Mouse (Mus musculus) heart, embryonic 11.5 days (tissue): ENCODE measurements around the gene Tigar. TPM values are rescaled to one million over a fixed set of nuclear protein-coding genes. Genes with fewer than 3 reads are reported as not detected.

Experiments
- ATAC-seq: fragments of 200-750 bp; cut with Nextera tagmentation; replicated peaks from 2 replicates; pipeline ENCODE4 v1.8.0; 2017; ENCODE audit warnings: moderate library complexity; ENCODE audit not compliant: insufficient number of reproducible peaks, low FRiP score, low TSS enrichment
- H3K27ac ChIP-seq: fragments of 300-500 bp; sonication (generic); 2 replicates; pipeline ENCODE4 v1.5.1; 2014; ENCODE audit warnings: mild to moderate bottlenecking, low read depth, low read length
- H3K27me3 ChIP-seq: fragments of 300-500 bp; sonication (generic); 2 replicates; pipeline ENCODE4 v1.6.1; 2014; ENCODE audit warnings: mild to moderate bottlenecking, low read length, mixed read lengths; ENCODE audit not compliant: control insufficient read depth, insufficient read depth
- H3K36me3 ChIP-seq: fragments of 300-500 bp; sonication (generic); 2 replicates; pipeline ENCODE4 v1.6.1; 2014; ENCODE audit warnings: mild to moderate bottlenecking, low read length, moderate library complexity, mixed read lengths; ENCODE audit not compliant: control insufficient read depth, insufficient read depth
- H3K4me1 ChIP-seq: fragments of 300-500 bp; sonication (generic); 2 replicates; pipeline ENCODE4 v1.6.1; 2014; ENCODE audit warnings: low read length; ENCODE audit not compliant: control insufficient read depth, insufficient read depth
- H3K4me2 ChIP-seq: fragments of 300-500 bp; sonication (generic); 2 replicates; pipeline ENCODE4 v1.6.1; 2014; ENCODE audit warnings: mild to moderate bottlenecking, moderate library complexity
- H3K4me3 ChIP-seq: fragments of 300-500 bp; sonication (generic); 2 replicates; pipeline ENCODE4 v1.5.1; 2014; ENCODE audit warnings: low read depth, low read length
- H3K9ac ChIP-seq: fragments of 300-500 bp; sonication (generic); 2 replicates; pipeline ENCODE4 v1.6.1; 2014; ENCODE audit warnings: mild to moderate bottlenecking, low read depth, low read length, moderate library complexity
- H3K9me3 ChIP-seq: fragments of 300-500 bp; sonication (generic); replicated peaks from 2 replicates; pipeline ENCODE4 v1.6.1; 2016; ENCODE audit warnings: low read length; ENCODE audit not compliant: control insufficient read depth
- WGBS: fragments of 180-500 bp; shearing (Covaris S2); extraction: QIAGEN DNeasy Blood & Tissue Kit; methylation state at CpG from one replicate; pipeline ENCODE4 v1.1.7; 2014; ENCODE audit not compliant: insufficient replicate concordance; 5-methylcytosine and 5-hydroxymethylcytosine counted together
- polyA plus RNA-seq: library from polyadenylated mRNA; unstranded; fragments of >200 nt; fragmentation: Nextera tagmentation; extraction: Ambion mirVana; gene quantifications from 2 replicates; pipeline ENCODE4 v1.2.1, GENCODE M21; 2014

Tigar gene
- polyA plus RNA-seq, 1 experiment from 2014 or later = 5.5 TPM

DNA sequence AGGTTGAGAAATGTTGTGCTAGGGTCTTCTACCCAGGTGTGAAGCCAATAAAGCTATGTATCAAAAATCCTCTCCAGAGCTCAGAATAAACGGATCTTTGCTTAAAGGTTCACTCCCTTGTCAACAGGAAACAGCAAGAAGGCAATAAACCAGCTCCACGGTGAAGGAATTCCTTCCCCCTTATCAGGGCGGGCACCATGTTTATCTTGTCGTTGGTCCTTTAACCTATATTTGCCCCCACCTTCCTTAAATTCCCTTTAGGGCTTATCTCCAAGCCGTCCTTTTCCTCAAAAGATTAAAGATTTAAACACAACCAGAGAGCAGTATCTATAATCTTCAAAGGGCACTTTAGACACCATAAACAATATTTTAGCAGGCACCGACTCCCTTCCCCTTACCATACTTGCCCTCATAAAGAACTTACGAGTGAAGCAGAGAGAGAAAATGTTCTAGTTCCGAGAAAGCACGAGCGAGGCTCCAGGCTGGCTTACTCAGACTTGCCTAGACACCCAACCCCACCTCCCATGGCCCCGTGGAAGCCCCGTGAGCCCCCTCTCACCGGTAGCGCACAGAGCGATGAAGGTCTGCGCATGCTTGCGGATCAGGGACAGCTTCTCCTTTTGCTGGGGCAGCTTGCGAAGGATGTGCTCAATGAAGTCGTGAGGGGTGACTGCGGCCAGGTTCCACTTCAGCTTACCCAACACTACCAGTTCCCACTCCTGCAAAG is 36.3 kb upstream of the Tigar start:
- no peaks in the 10 kb centered on the region for H3K9me3 ChIP-seq
- WGBS = 45% methylated on average over 20 of the region's 20 CpGs
- ATAC-seq = no peak
- peaks cover 37% of the 10 kb centered on the region for H3K4me1 ChIP-seq
- no peak overlapping the region for H3K4me3 ChIP-seq
- H3K27ac ChIP-seq = no peak overlapping the region
- H3K36me3 ChIP-seq = peaks cover 4% of the 10 kb centered on the region; the same call in 1 of the 2 replicates
- no peaks in the 10 kb centered on the region for H3K27me3 ChIP-seq
- no peak overlapping the region for H3K9ac ChIP-seq
- no peak overlapping the region for H3K4me2 ChIP-seq

DNA sequence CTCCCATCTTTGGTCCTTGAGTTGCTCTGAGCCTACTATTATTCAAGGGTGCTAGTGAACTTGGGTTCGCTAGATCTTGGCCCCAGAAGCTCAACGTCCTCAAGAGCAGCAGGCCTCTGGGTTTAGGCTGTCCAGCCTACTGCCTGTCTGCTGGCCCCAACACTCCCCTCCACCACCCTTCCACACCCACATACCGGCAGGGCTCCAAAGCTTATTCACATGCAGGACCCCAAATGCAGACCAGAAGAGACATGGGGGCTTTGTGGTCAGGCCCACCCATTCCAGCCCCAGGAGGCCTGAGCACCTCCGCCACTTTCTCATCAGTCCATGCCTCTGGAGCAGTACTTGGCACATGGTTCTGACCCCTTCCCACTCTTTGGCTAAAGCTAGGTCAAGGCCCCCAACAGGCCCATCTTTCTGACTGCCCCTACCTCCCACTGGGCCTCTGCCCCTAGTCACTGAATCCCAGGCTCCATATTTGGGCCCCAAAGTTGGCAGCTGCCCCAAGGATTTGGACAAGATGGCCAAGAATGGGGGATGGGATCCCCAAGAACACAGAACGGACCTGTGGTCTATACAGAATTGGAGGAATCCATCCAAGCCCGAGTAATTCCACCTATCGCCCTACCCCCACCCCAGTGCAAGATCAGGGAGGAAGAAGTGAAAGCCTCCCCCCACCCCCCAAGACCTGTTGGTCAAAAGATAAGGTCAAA is 34.4 kb upstream of the Tigar start:
- ATAC-seq = no peak
- Histone ChIP-seq H3K4me1 (peaks cover 36% of the 10 kb centered on the region), H3K4me3 (no peak overlapping the region), H3K27me3 (no peaks in the 10 kb centered on the region), H3K4me2 (no peak overlapping the region), H3K27ac (no peak overlapping the region), H3K9me3 (no peaks in the 10 kb centered on the region), H3K9ac (no peak overlapping the region), H3K36me3 (peaks cover 17% of the 10 kb centered on the region)
- 79% methylated on average over 7 of the region's 7 CpGs for WGBS

DNA sequence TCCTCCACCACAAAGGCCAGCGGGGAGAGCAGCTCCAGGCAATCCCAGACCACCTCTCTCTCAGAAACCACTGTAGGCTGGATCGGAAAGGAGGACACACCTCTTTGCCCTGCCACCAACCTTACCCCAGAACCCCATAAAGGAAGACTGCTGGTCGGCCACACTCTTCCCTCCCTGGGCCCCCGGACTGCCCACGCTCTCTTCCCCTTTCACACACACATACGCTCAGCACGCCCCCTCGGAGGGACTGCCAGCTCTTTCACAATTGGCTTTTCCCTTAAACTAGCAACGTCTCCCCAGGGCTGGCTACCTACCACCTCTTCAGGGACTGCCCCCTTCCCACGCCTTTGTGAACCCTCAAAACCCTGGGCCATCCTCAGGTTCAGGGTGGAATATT is 33.8 kb upstream of the Tigar start:
- Histone ChIP-seq H3K27me3 (no peaks in the 10 kb centered on the region), H3K9ac (no peak overlapping the region), H3K4me1 (peaks cover 30% of the 10 kb centered on the region), H3K4me2 (no peak overlapping the region), H3K4me3 (no peak overlapping the region), H3K36me3 (peaks cover 20% of the 10 kb centered on the region), H3K9me3 (no peaks in the 10 kb centered on the region), H3K27ac (no peak overlapping the region)
- ATAC-seq = no peak
- 73% methylated on average over 10 of the region's 10 CpGs for whole genome bisulfite sequencing

GRCm38 (mm10) chr6:127142154-127143123 is 33.1 kb upstream of the Tigar start:
- Histone ChIP-seq H3K27ac (no peak overlapping the region), H3K27me3 (no peaks in the 10 kb centered on the region), H3K9ac (no peak overlapping the region), H3K36me3 (peaks cover 26% of the 10 kb centered on the region), H3K4me1 (peaks cover 23% of the 10 kb centered on the region), H3K4me3 (no peak overlapping the region), H3K9me3 (no peaks in the 10 kb centered on the region), H3K4me2 (no peak overlapping the region)
- no peak for ATAC-seq
- WGBS = 20% methylated on average over 9 of the region's 10 CpGs

DNA sequence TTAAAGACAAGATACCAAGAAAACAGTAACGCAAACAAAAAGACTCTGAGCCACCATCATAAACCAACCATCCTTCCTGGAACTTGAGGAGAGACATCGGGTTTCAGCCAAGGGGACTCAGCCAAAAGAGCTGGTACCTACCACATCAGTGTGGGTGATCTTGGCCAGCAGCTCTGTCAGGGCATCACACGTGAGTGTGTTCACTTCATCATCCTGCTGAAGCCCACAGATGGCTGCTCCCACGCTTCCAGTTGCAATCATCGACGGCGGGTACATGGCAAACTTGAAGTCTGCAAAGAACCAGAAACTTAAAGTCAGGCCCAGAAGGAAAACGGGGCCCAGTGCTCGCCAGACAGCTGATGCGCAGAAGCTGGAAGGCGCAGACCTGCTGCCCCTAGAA is 29.6 kb upstream of the Tigar start:
- Histone ChIP-seq H3K36me3 (peaks cover 40% of the 10 kb centered on the region), H3K4me3 (no peak overlapping the region)
- ATAC-seq = no peak

GRCm38 (mm10) chr6:127133433-127134245 is 24.3 kb upstream of the Tigar start:
- ATAC-seq = no peak
- Histone ChIP-seq H3K36me3 (peaks cover 39% of the 10 kb centered on the region), H3K4me1 (peaks cover 8% of the 10 kb centered on the region), H3K4me3 (no peak overlapping the region), H3K9ac (no peak overlapping the region), H3K27ac (no peak overlapping the region), H3K27me3 (no peaks in the 10 kb centered on the region), H3K9me3 (no peaks in the 10 kb centered on the region), H3K4me2 (no peak overlapping the region)
- 71% methylated on average over 16 of the region's 16 CpGs for whole genome bisulfite sequencing

More for the DNA sequence above, 29.6 kb upstream of the Tigar start:
- no peaks in the 10 kb centered on the region for H3K9me3 ChIP-seq
- peaks cover 11% of the 10 kb centered on the region for H3K4me1 ChIP-seq
- H3K27ac ChIP-seq = no peak overlapping the region
- no peak overlapping the region for H3K9ac ChIP-seq
- H3K4me2 ChIP-seq = no peak overlapping the region
- WGBS = 91% methylated on average over 11 of the region's 11 CpGs
- no peaks in the 10 kb centered on the region for H3K27me3 ChIP-seq

DNA sequence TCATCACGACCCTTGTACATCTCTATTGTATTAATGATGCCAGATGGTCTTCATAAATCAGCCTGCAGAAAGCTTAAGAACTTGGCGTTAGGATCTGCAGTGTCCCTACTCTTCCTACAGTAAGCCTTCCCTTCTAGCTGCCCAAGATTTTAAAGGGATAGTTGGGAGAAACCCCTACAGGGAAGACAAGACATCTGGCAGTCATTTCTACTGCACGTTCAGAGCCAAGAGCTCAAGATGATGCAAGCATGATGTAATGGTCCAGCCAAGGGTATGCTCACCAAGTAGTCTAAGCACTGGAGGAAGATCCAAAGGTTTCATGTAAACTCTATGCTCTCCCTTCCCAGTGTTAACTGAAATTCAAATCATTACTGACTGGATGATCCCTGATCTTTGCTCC is 23.4 kb upstream of the Tigar start:
- no peak for ATAC-seq
- WGBS = 71% methylated on average over 3 of the region's 3 CpGs
- no peak overlapping the region for H3K27ac ChIP-seq
- no peak overlapping the region for H3K4me3 ChIP-seq
- no peaks in the 10 kb centered on the region for H3K27me3 ChIP-seq
- H3K4me1 ChIP-seq = peaks cover 8% of the 10 kb centered on the region
- H3K9me3 ChIP-seq = no peaks in the 10 kb centered on the region
- no peak overlapping the region for H3K9ac ChIP-seq
- H3K36me3 ChIP-seq = peaks cover 38% of the 10 kb centered on the region
- no peak overlapping the region for H3K4me2 ChIP-seq

DNA sequence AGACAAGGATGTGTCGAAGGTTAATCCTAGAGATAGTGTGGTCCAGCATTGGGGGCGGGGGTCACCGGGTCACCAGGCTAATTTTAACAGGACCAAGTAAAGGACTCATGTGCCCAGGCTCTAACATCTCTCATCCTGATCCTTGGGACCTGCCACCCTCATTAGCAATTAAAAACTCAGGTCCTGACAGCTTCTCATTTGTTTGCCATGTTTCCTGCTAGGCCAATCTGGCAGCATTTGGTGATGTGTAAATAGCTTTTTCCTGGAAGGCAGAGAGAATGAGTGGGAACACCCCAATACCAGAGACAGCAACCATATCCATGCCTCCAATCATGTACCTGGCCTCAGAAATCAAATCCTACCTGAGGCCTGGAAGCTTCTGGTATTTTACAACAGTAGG is 22.6 kb upstream of the Tigar start:
- WGBS = 69% methylated on average over 3 of the region's 3 CpGs
- H3K4me1 ChIP-seq = peaks cover 8% of the 10 kb centered on the region
- H3K27me3 ChIP-seq = no peaks in the 10 kb centered on the region
- peaks cover 35% of the 10 kb centered on the region for H3K36me3 ChIP-seq
- H3K4me3 ChIP-seq = no peak overlapping the region
- no peak overlapping the region for H3K4me2 ChIP-seq
- H3K9me3 ChIP-seq = no peaks in the 10 kb centered on the region
- H3K9ac ChIP-seq = no peak overlapping the region
- ATAC-seq = no peak
- H3K27ac ChIP-seq = no peak overlapping the region
